Mouse (Mus musculus): ENCODE results near the gene Slc35a2.
"Not testable (repeated sequence)": the region's sequence is repeated elsewhere in the genome, so short reads cannot be mapped to it uniquely, and the experiment has no call there.

DNA sequence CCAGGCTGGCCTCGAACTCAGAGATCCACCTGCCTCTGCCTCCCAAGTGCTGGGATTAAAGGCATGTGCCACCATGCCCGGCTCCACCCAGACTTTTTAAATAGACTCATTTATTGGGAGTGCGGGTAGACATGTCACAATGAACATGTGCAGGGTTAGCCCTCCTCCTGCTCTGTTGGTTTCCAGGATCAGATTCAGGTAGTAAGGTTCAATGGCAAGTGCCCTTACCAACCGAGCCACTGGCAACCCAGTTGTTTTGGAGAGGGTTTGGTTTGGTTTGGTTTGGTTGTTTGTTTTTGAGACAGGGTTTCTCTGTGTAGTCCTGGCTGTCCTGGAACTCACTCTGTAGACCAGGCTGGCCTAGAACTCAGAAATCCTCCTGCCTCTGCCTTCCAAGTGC lies 25.4 kb downstream of the Slc35a2 start, which contains the start of gene Gm10490:
- not testable (repeated sequence) for TF ChIP-seq CTCF, EP300 (IDR thresholded peaks at IDR 0.05; ENCODE audit: low read depth)

All from liver, embryonic 14.5 days (tissue).